Mouse (Mus musculus): ENCODE results near the gene Nfib.
A peak's percentile ranks its signal among the peaks of the same experiment; 100 is the strongest.

Nfib gene

DNA sequence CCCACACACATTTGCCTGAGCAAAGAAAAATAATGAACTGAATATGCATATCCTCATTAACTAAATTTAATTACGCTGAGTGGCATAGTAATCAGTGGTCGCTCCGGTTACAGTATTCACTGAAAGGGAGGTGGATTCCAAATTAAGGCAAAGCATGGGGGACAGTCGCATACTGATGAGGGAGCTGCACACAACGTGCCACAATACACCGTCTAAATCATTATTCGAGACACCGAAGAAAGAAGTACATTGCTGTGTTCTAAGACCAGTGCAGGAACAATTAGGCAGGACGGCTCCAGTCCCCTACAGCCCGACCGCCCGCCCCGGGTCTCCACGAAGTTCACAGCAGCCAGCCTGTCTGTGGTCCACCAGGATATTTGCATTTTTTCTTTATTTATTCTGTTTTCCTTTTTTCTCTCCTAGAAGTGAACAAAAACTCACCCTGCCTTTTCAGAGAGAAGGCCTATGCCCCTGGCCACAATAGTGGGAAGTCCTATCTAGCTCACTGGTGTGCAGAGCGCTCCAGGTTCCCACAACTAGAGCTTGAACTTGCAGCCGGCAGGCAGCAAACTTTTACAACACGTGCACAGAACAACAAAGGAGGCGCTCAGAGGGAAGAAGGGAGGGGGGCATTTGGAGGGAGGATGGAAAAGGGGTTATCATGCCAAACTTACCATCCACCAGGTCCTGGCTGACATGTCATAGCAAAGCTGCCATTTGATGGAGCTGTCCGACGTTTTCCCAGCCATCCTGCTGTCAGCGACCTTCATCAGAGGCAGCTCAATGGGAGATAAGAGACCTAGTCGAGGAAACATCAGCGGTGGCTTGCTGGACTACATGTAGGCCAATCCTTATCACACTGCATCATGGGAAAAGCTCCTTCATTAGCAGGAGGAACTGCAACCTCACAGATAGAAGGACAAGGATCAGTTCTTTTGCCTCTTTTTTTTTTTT is at the start of gene Nfib:
Gene Nfib (minus strand): TSS at position 910 of the 954 bp plus-strand sequence.
- no peak for DNase-seq (ENCODE audit: low spot score)

GRCm38 (mm10) chr4:82735764-82736163 is 30.2 kb upstream of the Nfib start:
- no peak for DNase-seq (ENCODE audit: low spot score)

DNA sequence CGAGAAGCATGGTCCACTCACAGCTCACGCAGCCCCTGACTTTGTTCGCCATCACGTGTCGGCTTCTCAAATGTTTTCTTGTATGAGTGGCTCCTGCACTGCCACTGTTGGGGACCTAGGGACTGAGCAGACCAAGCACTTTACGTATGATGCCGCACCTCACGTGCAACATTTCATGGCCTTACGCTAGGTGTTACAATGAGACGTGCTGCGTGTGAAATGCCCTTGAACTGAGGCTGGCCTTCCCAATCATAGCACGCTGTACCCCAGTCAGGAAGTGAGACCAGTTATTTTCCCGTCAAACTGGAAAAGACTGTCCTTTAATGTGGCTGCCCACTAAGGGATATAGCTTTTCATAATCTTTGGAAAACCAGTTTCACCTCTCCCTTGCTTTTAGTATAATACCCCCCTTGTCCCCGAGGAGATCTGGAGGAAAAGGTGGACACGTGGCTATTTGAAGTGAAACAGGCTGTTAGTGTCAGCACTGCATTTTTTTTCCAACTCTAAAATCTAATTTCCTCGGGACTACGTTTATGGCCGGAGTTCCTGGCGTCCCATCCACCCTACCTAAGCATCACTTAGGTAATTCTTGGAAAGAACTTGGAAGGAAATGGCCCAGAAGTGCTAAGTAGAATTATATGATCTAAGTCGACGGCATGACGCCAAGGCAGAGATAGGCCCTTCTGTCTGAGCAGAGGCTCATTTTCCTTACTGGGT is 29.4 kb upstream of the Nfib start:
- no peak for DNase-seq (ENCODE audit: low spot score)

DNA sequence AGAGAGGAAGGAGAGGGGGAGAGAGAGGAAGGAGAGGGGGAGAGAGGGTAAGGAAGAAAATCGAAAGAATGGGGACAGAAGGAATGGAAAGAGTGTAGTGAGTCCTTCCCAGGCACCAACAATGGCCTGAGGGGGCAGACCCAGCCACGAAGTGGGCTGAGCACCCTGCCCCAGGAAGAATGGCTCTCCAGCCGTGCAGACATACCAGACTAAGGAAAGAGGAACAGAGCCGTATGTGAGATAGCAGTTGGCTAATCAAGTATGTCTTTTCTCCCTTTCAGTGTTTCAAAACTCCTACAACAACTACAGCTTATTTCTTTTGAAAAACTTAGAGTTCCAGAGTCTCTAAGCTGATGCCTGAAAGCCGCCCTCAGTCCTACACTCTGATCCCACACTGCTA is 28.8 kb upstream of the Nfib start:
- DNase-seq (ENCODE audit: low spot score), result no peak

- no peak for DNase-seq (ENCODE audit: low spot score)
Measured at GRCm38 (mm10) chr4:82733636-82734035, 28.1 kb upstream of the Nfib start.

- DNase-seq (ENCODE audit: low spot score), result no peak
Measured at GRCm38 (mm10) chr4:82730248-82730887, 24.8 kb upstream of the Nfib start.

DNA sequence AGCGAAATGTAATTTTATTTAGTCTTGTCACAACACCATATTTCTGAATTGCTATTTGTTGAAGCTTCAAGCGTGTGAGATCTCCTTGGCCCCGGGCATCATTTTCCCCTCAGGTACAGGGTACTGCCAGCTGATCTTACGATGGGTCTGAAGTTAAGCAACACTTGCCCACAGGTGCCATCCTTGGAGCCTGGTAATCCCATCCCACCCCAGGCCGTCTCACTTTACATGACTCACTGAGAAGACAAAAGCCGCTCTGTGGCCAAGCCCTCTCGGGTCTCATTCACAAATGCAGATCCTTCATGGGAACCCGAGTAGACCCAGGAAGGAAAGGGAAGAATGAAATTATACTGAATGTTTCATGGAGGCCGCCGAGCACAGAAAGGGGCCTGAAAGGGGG is 18.5 kb upstream of the Nfib start:
- no peak for DNase-seq (ENCODE audit: low spot score)

GRCm38 (mm10) chr4:82723048-82723447 is 17.5 kb upstream of the Nfib start:
- DNase-seq (ENCODE audit: low spot score), result no peak

DNA sequence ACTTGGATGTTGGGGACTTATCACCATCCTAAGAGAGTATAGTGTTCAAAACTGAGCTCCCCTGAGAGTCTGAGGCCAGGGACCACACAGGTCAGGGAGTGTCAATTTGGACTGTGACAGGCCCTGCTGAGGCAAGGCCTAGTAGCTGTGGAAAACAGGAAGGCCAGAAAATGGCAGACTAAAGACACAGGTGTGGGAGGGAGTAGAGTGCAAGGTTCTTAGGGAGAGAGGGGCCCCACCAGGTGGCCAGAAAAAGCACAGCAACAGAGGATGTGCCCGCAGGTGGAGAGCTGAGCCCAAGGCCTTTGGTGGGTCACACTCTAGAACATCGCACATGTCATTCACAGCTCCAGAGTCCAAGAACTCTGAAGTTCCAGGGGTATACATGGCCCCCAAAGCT is 10.3 kb upstream of the Nfib start:
- no peak for DNase-seq (ENCODE audit: low spot score)

DNA sequence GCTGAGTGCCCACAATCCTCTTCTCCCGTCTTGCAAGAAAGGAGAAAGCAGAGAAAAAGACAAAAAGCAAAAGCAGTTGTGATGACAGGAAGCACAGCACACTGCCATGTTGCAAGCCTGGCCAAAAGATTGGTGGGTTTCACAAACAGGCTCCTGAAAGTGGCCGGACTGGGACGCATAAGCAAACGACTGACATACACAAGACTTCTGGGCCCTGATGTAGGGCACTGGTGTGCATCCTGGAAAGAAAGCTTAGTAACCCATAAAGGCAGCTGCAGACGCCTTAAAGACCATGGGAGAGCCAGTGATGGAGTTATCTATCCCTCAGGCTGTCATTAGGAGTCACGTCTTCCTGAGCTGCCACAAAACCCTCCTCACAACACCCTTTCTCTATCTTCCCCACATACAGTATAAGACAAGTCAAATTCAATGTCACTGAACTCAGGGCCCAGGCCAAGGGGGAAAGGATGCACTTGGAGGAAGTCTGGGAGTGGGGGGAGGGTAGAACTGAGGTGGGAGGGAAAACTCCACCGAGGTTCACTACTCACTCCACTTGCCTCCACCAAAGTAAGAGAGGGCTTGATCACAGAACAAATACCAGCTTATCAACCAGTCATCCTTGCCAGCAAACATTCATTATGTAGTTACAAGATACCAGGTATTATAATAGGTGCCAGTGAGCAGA is 6.2 kb upstream of the Nfib start:
- DNase-seq (ENCODE audit: low spot score), result no peak

DNA sequence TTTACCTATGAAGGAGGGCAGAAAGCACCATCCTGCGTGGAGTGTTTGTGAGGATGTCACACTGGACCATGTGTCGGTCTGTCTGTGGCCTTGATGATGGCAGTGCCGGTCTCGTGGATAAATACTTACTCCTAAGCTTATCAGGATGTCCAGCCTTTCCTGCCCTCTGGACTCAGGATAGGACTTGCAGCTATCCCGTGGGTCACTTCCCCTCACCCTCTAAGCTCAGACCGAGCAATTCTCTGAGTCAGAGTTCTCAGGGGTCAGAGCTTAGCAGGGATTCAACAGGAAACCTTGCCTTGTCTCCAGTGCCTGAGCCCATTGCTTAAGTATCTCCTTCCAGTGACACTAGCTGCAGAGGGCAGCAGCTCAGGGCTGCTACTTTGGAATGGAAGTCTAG is 4.1 kb upstream of the Nfib start:
- no peak for DNase-seq (ENCODE audit: low spot score)

GRCm38 (mm10) chr4:82706012-82706411 is 462 bp upstream of the Nfib start:
- DNase-seq (ENCODE audit: low spot score), result no peak

DNA sequence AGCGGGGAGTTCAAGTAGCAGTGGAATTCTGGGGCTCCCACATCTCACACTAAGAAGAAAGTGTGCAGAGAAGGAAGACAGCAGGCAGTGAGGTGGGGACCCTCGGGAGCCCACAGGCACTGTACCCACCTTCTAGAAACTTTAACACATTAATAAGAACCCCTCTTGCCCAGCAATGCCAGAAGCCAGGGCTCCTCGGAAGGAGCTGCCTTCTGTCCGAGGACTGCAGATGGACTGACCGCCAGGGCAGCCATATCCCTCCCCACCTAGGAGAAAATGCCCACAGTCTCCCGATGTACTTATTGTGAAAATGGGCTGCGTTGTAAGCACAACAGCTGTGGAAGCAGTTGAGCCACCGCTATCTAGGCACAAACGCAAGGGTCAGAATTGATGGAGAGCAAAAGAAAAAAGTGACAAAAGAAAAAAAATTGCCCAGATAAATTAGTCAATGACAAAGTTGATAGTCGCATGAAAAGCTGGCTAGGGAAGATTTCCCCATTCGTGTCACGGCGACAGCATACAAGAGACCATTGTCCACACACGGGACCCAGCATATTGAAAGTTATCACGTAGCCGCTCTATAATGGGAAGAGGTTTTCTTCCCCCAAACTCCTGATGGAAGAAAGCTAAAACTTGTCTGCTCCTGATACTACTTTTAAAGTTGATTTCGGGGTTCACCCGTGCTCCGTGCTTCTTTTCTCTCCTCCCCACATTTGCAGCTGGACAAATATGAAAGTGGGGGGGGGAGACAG is 1.3 kb downstream of the Nfib start:
- DNase-seq (ENCODE audit: low spot score), result no peak

DNA sequence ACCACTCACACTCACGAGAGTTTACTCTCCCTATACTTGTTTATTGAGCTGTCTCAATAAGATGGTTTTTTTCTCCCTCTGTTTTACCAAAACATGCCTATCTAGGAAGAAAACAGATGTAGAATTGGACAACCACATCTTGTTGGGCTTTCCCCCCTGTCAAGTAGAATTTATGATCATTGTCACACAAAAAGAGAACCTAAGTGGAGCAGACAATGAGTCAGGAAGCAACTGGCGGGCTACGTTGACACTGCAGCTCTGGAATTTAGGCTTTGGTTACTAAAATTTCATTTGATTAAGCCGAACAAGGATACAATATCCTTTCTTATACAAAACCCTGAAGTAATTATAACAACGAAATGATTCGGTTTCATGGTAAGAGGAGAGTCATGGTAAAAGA is 2.7 kb downstream of the Nfib start:
- peak; percentile 10 for DNase-seq (ENCODE audit: low spot score)

- DNase-seq (ENCODE audit: low spot score), result no peak
Measured at GRCm38 (mm10) chr4:82699504-82699903, 6.0 kb downstream of the Nfib start.

GRCm38 (mm10) chr4:82698616-82699015 is 6.9 kb downstream of the Nfib start:
- no peak for DNase-seq (ENCODE audit: low spot score)

DNA sequence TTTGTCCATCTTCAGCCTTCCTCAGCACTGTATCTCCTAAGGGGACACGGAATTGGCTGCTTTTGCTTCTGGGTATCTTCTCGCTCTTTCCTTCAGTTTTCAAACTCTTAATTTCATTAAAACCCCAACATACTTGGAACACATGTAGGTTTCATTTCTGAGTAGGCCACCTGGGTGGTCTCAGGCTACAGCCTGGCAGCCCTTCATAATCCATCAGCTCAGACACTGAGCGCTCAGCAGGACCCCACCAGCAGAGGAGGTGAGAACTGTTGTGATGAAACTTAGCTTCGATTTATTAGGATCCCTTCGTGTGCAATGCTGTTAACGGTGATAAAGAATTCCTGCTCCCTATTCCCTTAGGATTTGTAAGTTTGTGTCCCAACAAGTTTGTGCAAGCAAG is 8.4 kb downstream of the Nfib start:
- no peak for DNase-seq (ENCODE audit: low spot score)

DNA sequence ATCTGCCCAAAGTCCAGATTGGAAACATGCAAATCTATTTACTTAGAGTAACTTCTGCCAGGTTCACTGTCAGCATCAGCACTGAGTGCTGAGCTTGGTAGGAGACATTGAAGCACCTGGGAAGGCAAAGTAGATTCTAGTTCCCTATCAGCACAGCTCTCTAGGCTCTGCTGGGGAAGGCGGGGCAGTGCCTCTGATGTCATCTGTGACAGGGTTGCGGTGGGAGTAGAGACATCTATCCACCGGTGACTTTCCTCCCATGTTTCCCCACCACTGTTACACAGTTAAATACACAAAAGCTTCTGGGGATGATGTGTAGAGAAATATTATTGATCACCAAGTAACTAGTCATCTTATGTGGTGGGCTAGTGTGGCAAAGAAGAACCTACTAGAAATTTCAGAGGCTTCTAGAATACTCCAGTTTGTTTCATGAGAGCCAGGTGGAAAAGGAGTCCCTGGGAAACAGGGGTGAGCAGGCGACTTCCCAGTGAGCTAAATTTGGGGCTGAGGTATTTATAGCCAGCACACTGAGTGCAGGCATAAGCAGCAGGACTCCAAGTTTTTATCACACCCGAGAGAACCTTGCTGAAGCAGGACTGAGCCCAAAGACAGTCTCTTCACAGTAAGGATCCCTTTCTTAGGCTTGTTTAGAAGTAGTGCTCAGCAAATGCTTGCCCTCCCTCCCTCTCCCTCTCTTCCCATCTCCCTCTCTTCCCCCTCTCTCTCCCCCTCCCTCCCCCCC is 9.6 kb downstream of the Nfib start:
- DNase-seq (ENCODE audit: low spot score), result no peak

DNA sequence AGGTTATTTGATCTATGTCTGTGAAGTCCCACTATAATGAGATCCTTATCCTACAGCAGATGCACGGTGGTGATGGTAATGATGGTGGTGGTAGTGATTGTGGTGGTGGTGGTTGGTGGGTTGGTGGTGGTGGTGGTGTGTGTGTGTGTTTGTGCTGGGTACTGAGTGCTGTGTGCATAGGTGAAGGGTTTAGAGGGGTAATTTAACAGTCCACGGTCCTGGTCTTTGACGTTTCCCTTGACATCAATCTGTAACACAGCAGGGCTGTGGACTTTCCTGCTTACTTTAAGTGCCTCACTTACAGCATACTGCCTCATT is 13.6 kb downstream of the Nfib start:
- DNase-seq (ENCODE audit: low spot score), result peak; percentile 20

DNA sequence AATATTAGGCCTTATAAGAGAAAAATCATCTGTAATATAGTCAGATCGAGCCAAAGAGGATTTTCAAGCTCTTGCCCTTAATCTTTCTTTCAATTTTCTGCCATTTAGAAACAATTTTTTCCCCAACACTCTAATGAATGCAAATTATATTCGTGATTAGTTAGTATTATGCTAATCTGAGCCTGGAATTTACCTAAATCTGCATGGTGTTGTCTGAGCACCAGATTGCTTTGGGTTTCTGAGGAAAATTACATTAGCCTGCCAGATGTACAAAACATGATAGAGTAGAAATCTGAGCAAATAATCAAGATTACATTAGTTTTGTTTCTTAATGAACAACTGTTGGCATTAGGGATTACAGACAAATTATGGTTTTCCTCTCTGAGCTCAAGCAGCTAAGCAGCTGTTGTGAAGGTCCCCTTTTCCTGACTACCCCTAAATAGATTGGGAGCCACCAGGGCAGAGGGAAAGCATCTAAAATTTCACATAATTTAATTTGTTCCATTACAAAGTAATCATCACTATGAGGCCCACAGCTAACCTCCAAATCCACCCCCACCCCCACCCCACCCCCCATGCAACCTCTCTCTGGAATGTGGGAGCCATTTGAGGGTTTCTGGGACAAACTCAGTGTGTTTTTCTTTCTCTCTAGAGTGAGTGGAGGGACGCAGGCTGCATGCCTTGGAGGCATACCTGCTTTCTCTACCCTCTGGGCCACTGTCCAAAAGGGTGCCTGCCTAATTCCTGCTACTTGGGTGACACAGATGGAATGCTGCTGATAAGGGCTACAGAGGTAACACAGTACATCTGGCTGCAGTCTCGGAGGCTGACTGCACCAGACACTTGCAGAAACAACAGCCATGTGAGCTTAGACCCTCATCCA is 14.2 kb downstream of the Nfib start:
- peak; percentile 57 for DNase-seq (ENCODE audit: low spot score)
